Mouse (Mus musculus): ENCODE measurements around the gene Epha3. TPM values are rescaled to one million over a fixed set of nuclear protein-coding genes. Genes with fewer than 3 reads are reported as not detected.

The Epha3 gene
- polyA plus RNA-seq, 1 experiment from 2014 or later, result 19.5 TPM

DNA sequence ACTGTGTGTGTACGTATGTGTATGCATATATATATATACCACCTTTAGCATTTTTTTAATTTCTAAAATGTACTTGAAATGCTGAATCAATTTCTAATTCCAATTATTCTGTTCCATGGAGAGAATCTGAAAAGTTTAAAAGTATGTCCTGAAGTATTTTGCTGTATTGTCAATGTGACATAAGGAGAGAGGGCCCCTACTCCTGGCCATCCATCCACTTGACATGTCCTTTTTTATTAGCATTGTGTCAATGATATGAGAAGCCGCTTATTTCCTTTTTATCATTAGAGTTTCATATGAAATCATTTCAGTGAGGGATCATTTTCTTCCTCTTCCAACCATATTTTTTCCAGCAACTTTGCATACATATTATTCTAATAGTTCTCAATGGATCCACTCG is 58.0 kb downstream of the Epha3 start:
- H3K4me1 ChIP-seq (ENCODE audit: control insufficient read depth, insufficient read depth, low read length), result no peaks in the 10 kb centered on the region
- WGBS, result 92% methylated on average over 3 of the region's 3 CpGs
- no peak overlapping the region for H3K9ac ChIP-seq (replicated peaks; ENCODE audit: low read depth, low read length)
- no peak overlapping the region for H3K4me2 ChIP-seq (replicated peaks; ENCODE audit: low read depth, low read length)
- H3K9me3 ChIP-seq (ENCODE audit: control insufficient read depth, low read depth, low read length), result no peaks in the 10 kb centered on the region
- H3K27ac ChIP-seq (ENCODE audit: low read length), result no peak overlapping the region
- no peak overlapping the region for H3K4me3 ChIP-seq (ENCODE audit: low read depth, low read length)
- no peaks in the 10 kb centered on the region for H3K36me3 ChIP-seq (ENCODE audit: control insufficient read depth, insufficient read depth, low read length)
- no peak for ATAC-seq (ENCODE audit: insufficient number of reproducible peaks, insufficient read depth, low FRiP score, low read depth)
- H3K27me3 ChIP-seq (ENCODE audit: control insufficient read depth, insufficient read depth, low read length), result no peaks in the 10 kb centered on the region

GRCm38 (mm10) chr16:63801436-63801835 is 62.5 kb downstream of the Epha3 start:
- Histone ChIP-seq H3K4me1 (ENCODE audit: control insufficient read depth, insufficient read depth, low read length) (no peaks in the 10 kb centered on the region), H3K9ac (replicated peaks; ENCODE audit: low read depth, low read length) (no peak overlapping the region), H3K27me3 (ENCODE audit: control insufficient read depth, insufficient read depth, low read length) (no peaks in the 10 kb centered on the region), H3K4me2 (replicated peaks; ENCODE audit: low read depth, low read length) (no peak overlapping the region), H3K36me3 (ENCODE audit: control insufficient read depth, insufficient read depth, low read length) (no peaks in the 10 kb centered on the region), H3K4me3 (ENCODE audit: low read depth, low read length) (no peak overlapping the region), H3K27ac (ENCODE audit: low read length) (no peak overlapping the region), H3K9me3 (ENCODE audit: control insufficient read depth, low read depth, low read length) (no peaks in the 10 kb centered on the region)
- WGBS, result 76% methylated on average over 3 of the region's 3 CpGs
- ATAC-seq (ENCODE audit: insufficient number of reproducible peaks, insufficient read depth, low FRiP score, low read depth), result no peak

DNA sequence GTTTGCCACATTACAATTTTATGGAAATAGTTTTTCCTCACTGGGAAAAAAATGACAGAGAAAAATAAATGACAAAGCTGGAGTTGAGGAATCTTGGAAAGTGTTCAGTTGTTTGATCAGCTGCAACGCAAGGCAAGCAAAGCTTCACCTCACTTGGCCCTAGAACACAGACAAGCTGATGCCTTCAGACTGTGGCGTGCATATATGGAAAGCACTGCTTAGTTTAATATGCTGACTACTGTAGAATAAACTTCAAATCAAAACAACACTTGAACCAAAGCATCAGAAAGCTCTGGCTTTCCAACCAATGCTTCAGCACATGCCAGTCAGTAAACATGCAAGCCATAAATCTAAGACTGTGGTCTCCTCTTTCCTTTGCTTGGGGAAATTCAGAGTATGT is 65.6 kb downstream of the Epha3 start:
- H3K4me1 ChIP-seq (ENCODE audit: control insufficient read depth, insufficient read depth, low read length), result no peaks in the 10 kb centered on the region
- H3K9me3 ChIP-seq (ENCODE audit: control insufficient read depth, low read depth, low read length), result no peaks in the 10 kb centered on the region
- ATAC-seq (ENCODE audit: insufficient number of reproducible peaks, insufficient read depth, low FRiP score, low read depth), result no peak
- no peaks in the 10 kb centered on the region for H3K27me3 ChIP-seq (ENCODE audit: control insufficient read depth, insufficient read depth, low read length)
- H3K9ac ChIP-seq (replicated peaks; ENCODE audit: low read depth, low read length), result no peak overlapping the region
- no peak overlapping the region for H3K4me2 ChIP-seq (replicated peaks; ENCODE audit: low read depth, low read length)
- no peak overlapping the region for H3K4me3 ChIP-seq (ENCODE audit: low read depth, low read length)
- H3K36me3 ChIP-seq (ENCODE audit: control insufficient read depth, insufficient read depth, low read length), result no peaks in the 10 kb centered on the region
- 38% methylated on average over 2 of the region's 2 CpGs for WGBS
- H3K27ac ChIP-seq (ENCODE audit: low read length), result no peak overlapping the region

- Histone ChIP-seq H3K9me3 (ENCODE audit: control insufficient read depth, low read depth, low read length) (no peaks in the 10 kb centered on the region), H3K27ac (ENCODE audit: low read length) (no peak overlapping the region), H3K4me3 (ENCODE audit: low read depth, low read length) (no peak overlapping the region), H3K36me3 (ENCODE audit: control insufficient read depth, insufficient read depth, low read length) (no peaks in the 10 kb centered on the region), H3K4me2 (replicated peaks; ENCODE audit: low read depth, low read length) (no peak overlapping the region), H3K27me3 (ENCODE audit: control insufficient read depth, insufficient read depth, low read length) (no peaks in the 10 kb centered on the region), H3K4me1 (ENCODE audit: control insufficient read depth, insufficient read depth, low read length) (no peaks in the 10 kb centered on the region; the same call in 1 of the 2 replicates), H3K9ac (replicated peaks; ENCODE audit: low read depth, low read length) (no peak overlapping the region)
- no peak for ATAC-seq (ENCODE audit: insufficient number of reproducible peaks, insufficient read depth, low FRiP score, low read depth)
- WGBS, result 74% methylated on average over 5 of the region's 5 CpGs
Observed at GRCm38 (mm10) chr16:63794292-63794691, 69.7 kb downstream of the Epha3 start.

DNA sequence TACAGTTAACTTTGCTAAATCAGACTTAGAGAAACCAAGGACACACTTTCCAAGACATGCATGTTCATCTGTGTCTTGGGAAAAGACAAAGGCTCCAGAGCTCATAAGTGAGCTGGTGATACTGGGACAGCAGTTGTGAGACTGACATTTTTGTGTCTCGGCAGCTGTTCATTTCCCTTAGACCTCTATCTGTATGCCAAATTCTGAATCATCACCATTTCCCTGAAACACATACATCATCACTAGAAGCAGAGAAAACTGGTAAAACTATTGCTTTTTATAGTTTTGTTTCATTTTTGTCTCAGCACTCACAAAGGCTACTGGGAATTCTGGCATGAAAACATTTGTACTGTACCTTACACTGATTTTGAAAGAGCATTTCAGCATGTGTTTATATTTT is 70.2 kb downstream of the Epha3 start:
- WGBS, result 64% methylated on average over 1 of the region's 1 CpGs
- H3K27ac ChIP-seq (ENCODE audit: low read length), result no peak overlapping the region

GRCm38 (mm10) chr16:63792084-63792483 is 71.9 kb downstream of the Epha3 start:
- ATAC-seq (ENCODE audit: insufficient number of reproducible peaks, insufficient read depth, low FRiP score, low read depth), result no peak
- H3K4me3 ChIP-seq (ENCODE audit: low read depth, low read length), result no peak overlapping the region
- no peak overlapping the region for H3K27ac ChIP-seq (ENCODE audit: low read length)
- no peaks in the 10 kb centered on the region for H3K9me3 ChIP-seq (ENCODE audit: control insufficient read depth, low read depth, low read length)
- no peak overlapping the region for H3K4me2 ChIP-seq (replicated peaks; ENCODE audit: low read depth, low read length)
- no peak overlapping the region for H3K9ac ChIP-seq (replicated peaks; ENCODE audit: low read depth, low read length)
- H3K4me1 ChIP-seq (ENCODE audit: control insufficient read depth, insufficient read depth, low read length), result no peaks in the 10 kb centered on the region; the same call in 1 of the 2 replicates
- H3K36me3 ChIP-seq (ENCODE audit: control insufficient read depth, insufficient read depth, low read length), result no peaks in the 10 kb centered on the region
- WGBS, result 43% methylated on average over 2 of the region's 2 CpGs
- H3K27me3 ChIP-seq (ENCODE audit: control insufficient read depth, insufficient read depth, low read length), result no peaks in the 10 kb centered on the region

More for the DNA sequence above, 70.2 kb downstream of the Epha3 start:
- H3K36me3 ChIP-seq (ENCODE audit: control insufficient read depth, insufficient read depth, low read length), result no peaks in the 10 kb centered on the region
- ATAC-seq (ENCODE audit: insufficient number of reproducible peaks, insufficient read depth, low FRiP score, low read depth), result no peak
- no peak overlapping the region for H3K9ac ChIP-seq (replicated peaks; ENCODE audit: low read depth, low read length)
- no peaks in the 10 kb centered on the region for H3K9me3 ChIP-seq (ENCODE audit: control insufficient read depth, low read depth, low read length)
- no peak overlapping the region for H3K4me2 ChIP-seq (replicated peaks; ENCODE audit: low read depth, low read length)
- no peaks in the 10 kb centered on the region for H3K27me3 ChIP-seq (ENCODE audit: control insufficient read depth, insufficient read depth, low read length)
- H3K4me1 ChIP-seq (ENCODE audit: control insufficient read depth, insufficient read depth, low read length), result no peaks in the 10 kb centered on the region; the same call in 1 of the 2 replicates
- no peak overlapping the region for H3K4me3 ChIP-seq (ENCODE audit: low read depth, low read length)

DNA sequence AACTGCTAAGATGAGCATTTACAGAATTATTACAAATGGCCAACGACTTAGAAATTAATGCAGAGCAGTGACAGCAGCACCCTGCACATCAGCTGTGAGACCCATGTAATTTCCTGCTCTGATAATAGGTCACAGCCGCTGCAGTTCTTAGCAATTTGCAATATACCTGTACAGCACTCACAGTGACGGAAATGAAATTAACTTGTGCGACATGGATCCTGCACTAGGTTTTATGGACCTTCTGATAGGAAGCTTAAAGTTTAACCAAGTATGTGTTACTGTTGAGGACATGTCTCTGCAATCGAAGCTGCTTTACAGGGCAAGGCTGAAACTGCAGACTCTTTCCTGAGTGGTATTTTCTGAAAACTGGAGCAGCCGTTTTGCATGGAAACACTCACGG is 80.4 kb downstream of the Epha3 start:
- Histone ChIP-seq H3K9me3 (ENCODE audit: control insufficient read depth, low read depth, low read length) (no peaks in the 10 kb centered on the region), H3K36me3 (ENCODE audit: control insufficient read depth, insufficient read depth, low read length) (no peaks in the 10 kb centered on the region), H3K9ac (replicated peaks; ENCODE audit: low read depth, low read length) (no peak overlapping the region), H3K4me2 (replicated peaks; ENCODE audit: low read depth, low read length) (no peak overlapping the region), H3K4me1 (ENCODE audit: control insufficient read depth, insufficient read depth, low read length) (0 out of 2 replicates have a peak, but pooled peaks cover 3% of the 10 kb centered on the region), H3K27me3 (ENCODE audit: control insufficient read depth, insufficient read depth, low read length) (no peaks in the 10 kb centered on the region), H3K4me3 (ENCODE audit: low read depth, low read length) (no peak overlapping the region), H3K27ac (ENCODE audit: low read length) (no peak overlapping the region)
- WGBS, result 53% methylated on average over 7 of the region's 7 CpGs
- ATAC-seq (ENCODE audit: insufficient number of reproducible peaks, insufficient read depth, low FRiP score, low read depth), result no peak

GRCm38 (mm10) chr16:63782101-63782500 is 81.9 kb downstream of the Epha3 start:
- Histone ChIP-seq H3K4me1 (ENCODE audit: control insufficient read depth, insufficient read depth, low read length) (0 out of 2 replicates have a peak, but pooled peaks cover 3% of the 10 kb centered on the region), H3K9me3 (ENCODE audit: control insufficient read depth, low read depth, low read length) (no peaks in the 10 kb centered on the region), H3K9ac (replicated peaks; ENCODE audit: low read depth, low read length) (no peak overlapping the region), H3K27ac (ENCODE audit: low read length) (no peak overlapping the region), H3K4me3 (ENCODE audit: low read depth, low read length) (no peak overlapping the region), H3K27me3 (ENCODE audit: control insufficient read depth, insufficient read depth, low read length) (no peaks in the 10 kb centered on the region), H3K36me3 (ENCODE audit: control insufficient read depth, insufficient read depth, low read length) (no peaks in the 10 kb centered on the region), H3K4me2 (replicated peaks; ENCODE audit: low read depth, low read length) (no peak overlapping the region)
- no peak for ATAC-seq (ENCODE audit: insufficient number of reproducible peaks, insufficient read depth, low FRiP score, low read depth)
- WGBS, result 75% methylated on average over 1 of the region's 1 CpGs

GRCm38 (mm10) chr16:63780151-63780550 is 83.8 kb downstream of the Epha3 start:
- Histone ChIP-seq H3K9me3 (ENCODE audit: control insufficient read depth, low read depth, low read length) (no peaks in the 10 kb centered on the region), H3K27ac (ENCODE audit: low read length) (no peak overlapping the region), H3K27me3 (ENCODE audit: control insufficient read depth, insufficient read depth, low read length) (no peaks in the 10 kb centered on the region), H3K4me1 (ENCODE audit: control insufficient read depth, insufficient read depth, low read length) (0 out of 2 replicates have a peak, but pooled peaks cover 3% of the 10 kb centered on the region), H3K9ac (replicated peaks; ENCODE audit: low read depth, low read length) (no peak overlapping the region), H3K4me3 (ENCODE audit: low read depth, low read length) (no peak overlapping the region), H3K36me3 (ENCODE audit: control insufficient read depth, insufficient read depth, low read length) (no peaks in the 10 kb centered on the region), H3K4me2 (replicated peaks; ENCODE audit: low read depth, low read length) (no peak overlapping the region)
- WGBS, result 62% methylated on average over 5 of the region's 5 CpGs
- no peak for ATAC-seq (ENCODE audit: insufficient number of reproducible peaks, insufficient read depth, low FRiP score, low read depth)
